ENCODE assay signal across 8 mouse cellular contexts in the genomic region with DNA sequence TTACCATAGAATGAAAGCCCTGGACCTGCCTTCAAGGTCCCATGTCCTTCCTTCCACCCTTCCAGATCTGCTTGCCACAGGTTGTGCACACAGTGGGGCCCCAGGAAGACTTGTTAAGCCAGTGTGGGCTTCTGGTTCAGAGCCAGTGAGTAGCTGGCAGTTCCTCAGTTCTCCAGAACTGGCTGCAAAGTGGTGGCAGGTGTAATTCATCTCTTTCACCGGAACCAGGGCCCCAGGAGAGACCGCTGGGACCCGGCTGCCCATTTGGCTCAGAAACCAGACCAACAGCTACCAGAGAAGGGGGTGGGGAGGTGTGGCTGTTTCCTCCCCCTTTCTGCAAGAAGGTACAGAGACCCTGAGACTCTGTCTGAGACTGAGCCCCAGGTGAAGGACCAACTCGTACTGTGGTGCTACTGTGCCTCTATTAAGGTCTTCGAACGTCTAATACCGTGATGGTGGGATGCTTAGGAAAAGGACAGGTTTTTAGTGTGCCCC. TPM values are rescaled to one million over a fixed set of nuclear protein-coding genes. Genes with fewer than 3 reads are reported as not detected.
A peak's percentile ranks its signal among the peaks of the same experiment; 100 is the strongest.
DNase-seq lines count a peak whose midpoint lies in the region; ATAC-seq and TF ChIP-seq lines count a peak whose summit lies in the region.

No protein-coding gene starts in this region.

- H3K4me3 ChIP-seq in embryonic fibroblast, embryonic 13.5 days (ENCODE audit: insufficient read depth, low read length), result peak overlapping the region; percentile 73; the same call in 1 of the 2 replicates
- H3K4me3 ChIP-seq in hindbrain, embryonic 11.5 days (ENCODE audit: low read depth, low read length), result no peak overlapping the region; the same call in 1 of the 2 replicates
- peak overlapping the region; percentile 77 for H3K4me3 ChIP-seq in limb, embryonic 12.5 days (replicated peaks)
- peak overlapping the region; percentile 60 for H3K4me3 ChIP-seq in midbrain, embryonic 16.5 days (ENCODE audit: low read depth, low read length)

- no peaks in the 10 kb centered on the region for H3K36me3 ChIP-seq in hindbrain, embryonic 11.5 days (ENCODE audit: control insufficient read depth, insufficient read depth, low read length)
- H3K36me3 ChIP-seq in limb, embryonic 12.5 days, result no peaks in the 10 kb centered on the region
- H3K36me3 ChIP-seq in midbrain, embryonic 16.5 days (ENCODE audit: control insufficient read depth, insufficient read depth, low read length), result no peaks in the 10 kb centered on the region

- no peak for TF ChIP-seq POLR2A in embryonic fibroblast, embryonic 13.5 days (IDR thresholded peaks at IDR 0.05; ENCODE audit: low read depth, low read length)

- DNase-seq in lung, adult 18-20 months, result peak; percentile 48 to 56
- no peak for DNase-seq in lung, postnatal 25 days (ENCODE audit: low spot score)
- peak; percentile 18 for DNase-seq in hindbrain, embryonic 11.5 days (ENCODE audit: low spot score)
- no peak for DNase-seq in spleen, postnatal 36 days (ENCODE audit: low spot score in 2 of 2)

- H3K9ac ChIP-seq in hindbrain, embryonic 11.5 days (ENCODE audit: low read depth, low read length), result no peak overlapping the region
- H3K9ac ChIP-seq in limb, embryonic 12.5 days (replicated peaks), result 0 out of 2 replicates have a peak overlapping the region, but pooled peaks have one; percentile 34
- H3K9ac ChIP-seq in midbrain, embryonic 16.5 days (ENCODE audit: low read depth, low read length), result no peak overlapping the region

- no peaks in the 10 kb centered on the region for H3K4me1 ChIP-seq in embryonic fibroblast, embryonic 13.5 days (ENCODE audit: control insufficient read depth, insufficient read depth, low read length)
- H3K4me1 ChIP-seq in hindbrain, embryonic 11.5 days (replicated peaks; ENCODE audit: control insufficient read depth, insufficient read depth, low read length), result no peaks in the 10 kb centered on the region
- peaks cover 8% of the 10 kb centered on the region for H3K4me1 ChIP-seq in limb, embryonic 12.5 days (replicated peaks)
- peaks cover 7% of the 10 kb centered on the region; the same call in 1 of the 2 replicates for H3K4me1 ChIP-seq in midbrain, embryonic 16.5 days (ENCODE audit: control insufficient read depth, insufficient read depth, low read length)

- peak overlapping the region; percentile 99; the same call in 1 of the 2 replicates for H3K4me2 ChIP-seq in hindbrain, embryonic 11.5 days (replicated peaks; ENCODE audit: low read depth, low read length)
- peak overlapping the region; percentile 95 for H3K4me2 ChIP-seq in limb, embryonic 12.5 days
- peak overlapping the region; percentile 92 for H3K4me2 ChIP-seq in midbrain, embryonic 16.5 days (ENCODE audit: low read length)

- no peak for TF ChIP-seq CTCF in embryonic fibroblast, embryonic 13.5 days (IDR thresholded peaks at IDR 0.05; ENCODE audit: borderline replicate concordance, insufficient read depth, low read length)

- WGBS in hindbrain, embryonic 11.5 days, result 7% methylated on average over 7 of the region's 7 CpGs
- WGBS in limb, embryonic 12.5 days, result 4% methylated on average over 7 of the region's 7 CpGs
- 17% methylated on average over 7 of the region's 7 CpGs for WGBS in midbrain, embryonic 16.5 days

- no peak for ATAC-seq in hindbrain, embryonic 11.5 days (ENCODE audit: low FRiP score)
- ATAC-seq in limb, embryonic 12.5 days (ENCODE audit: insufficient number of reproducible peaks, insufficient read depth, low FRiP score, low TSS enrichment, low read depth), result no peak
- ATAC-seq in midbrain, embryonic 16.5 days, result no peak
- no peak for ATAC-seq in monocyte, adult 5-6 weeks (replicated peaks; ENCODE audit: insufficient number of reproducible peaks, low FRiP score, low TSS enrichment, poor library complexity, severe bottlenecking)

- peaks cover 2% of the 10 kb centered on the region; the same call in 1 of the 2 replicates for H3K27me3 ChIP-seq in hindbrain, embryonic 11.5 days (ENCODE audit: control insufficient read depth, insufficient read depth, low read length)
- H3K27me3 ChIP-seq in limb, embryonic 12.5 days, result peaks cover 21% of the 10 kb centered on the region
- no peaks in the 10 kb centered on the region for H3K27me3 ChIP-seq in midbrain, embryonic 16.5 days (ENCODE audit: control insufficient read depth, insufficient read depth, low read depth, low read length)

- H3K9me3 ChIP-seq in hindbrain, embryonic 11.5 days (ENCODE audit: control insufficient read depth, low read length), result no peaks in the 10 kb centered on the region
- no peaks in the 10 kb centered on the region for H3K9me3 ChIP-seq in limb, embryonic 12.5 days
- no peaks in the 10 kb centered on the region for H3K9me3 ChIP-seq in midbrain, embryonic 16.5 days (replicated peaks; ENCODE audit: control insufficient read depth, low read length, poor library complexity, severe bottlenecking)

- no peak overlapping the region for H3K27ac ChIP-seq in embryonic fibroblast, embryonic 13.5 days (ENCODE audit: insufficient read depth, low read length)
- H3K27ac ChIP-seq in hindbrain, embryonic 11.5 days (ENCODE audit: low read depth, low read length), result no peak overlapping the region
- no peak overlapping the region for H3K27ac ChIP-seq in limb, embryonic 12.5 days
- no peak overlapping the region for H3K27ac ChIP-seq in midbrain, embryonic 16.5 days (ENCODE audit: low read length)

RNA-seq across cellular contexts. Expression of a gene that starts 7.8 kb away (rescaled TPM):
- polyA plus RNA-seq in embryonic fibroblast, embryonic 13.5 days (2011; ENCODE audit: insufficient read length, low read depth, missing spikeins), result 2.5 TPM in 2 replicates
- 1.1 and 1.3 TPM in 2 replicates for polyA plus RNA-seq in hindbrain, embryonic 11.5 days (2014; fragmentation: Nextera tagmentation; extraction: Ambion mirVana)
- polyA plus RNA-seq in limb, embryonic 12.5 days (2016; fragmentation: Nextera tagmentation; extraction: Ambion mirVana), result 2.6 and 2.8 TPM in 2 replicates
- polyA plus RNA-seq in midbrain, embryonic 16.5 days (2015; fragmentation: Nextera tagmentation; extraction: Ambion mirVana), result 2.1 and 3.1 TPM in 2 replicates
- 0.19 TPM in 1 of 3 replicates, not detected in the others for total RNA-seq in monocyte, adult 5-6 weeks (2017)

RNA-seq across cellular contexts. Expression of a gene that starts 19.7 kb away (rescaled TPM):
- 49.5 and 54.4 TPM in 2 replicates for polyA plus RNA-seq in embryonic fibroblast, embryonic 13.5 days (2011; ENCODE audit: insufficient read length, low read depth, missing spikeins)
- polyA plus RNA-seq in hindbrain, embryonic 11.5 days (2014; fragmentation: Nextera tagmentation; extraction: Ambion mirVana), result 49.0 and 52.3 TPM in 2 replicates
- polyA plus RNA-seq in limb, embryonic 12.5 days (2016; fragmentation: Nextera tagmentation; extraction: Ambion mirVana), result 73.8 and 74.8 TPM in 2 replicates
- polyA plus RNA-seq in midbrain, embryonic 16.5 days (2015; fragmentation: Nextera tagmentation; extraction: Ambion mirVana), result 63.1 and 68.8 TPM in 2 replicates
- total RNA-seq in monocyte, adult 5-6 weeks (2017), result 10.0 to 24.0 TPM (median 12.7 TPM) in 3 replicates

RNA-seq across cellular contexts. Expression of a gene that starts 19.9 kb away (rescaled TPM):
- 7.6 and 12.9 TPM in 2 replicates for polyA plus RNA-seq in embryonic fibroblast, embryonic 13.5 days (2011; ENCODE audit: insufficient read length, low read depth, missing spikeins)
- 42.1 and 46.9 TPM in 2 replicates for polyA plus RNA-seq in hindbrain, embryonic 11.5 days (2014; fragmentation: Nextera tagmentation; extraction: Ambion mirVana)
- polyA plus RNA-seq in limb, embryonic 12.5 days (2016; fragmentation: Nextera tagmentation; extraction: Ambion mirVana), result 53.9 and 59.2 TPM in 2 replicates
- polyA plus RNA-seq in midbrain, embryonic 16.5 days (2015; fragmentation: Nextera tagmentation; extraction: Ambion mirVana), result 4.6 and 6.1 TPM in 2 replicates
- total RNA-seq in monocyte, adult 5-6 weeks (2017), result 1.1 to 2.1 TPM (median 1.2 TPM) in 3 replicates

RNA-seq across cellular contexts. Expression of a gene that starts 24.0 kb away (rescaled TPM):
- not detected in 2 replicates for polyA plus RNA-seq in embryonic fibroblast, embryonic 13.5 days (2011; ENCODE audit: insufficient read length, low read depth, missing spikeins)
- 0.17 TPM in 1 of 2 replicates, not detected in the other for polyA plus RNA-seq in hindbrain, embryonic 11.5 days (2014; fragmentation: Nextera tagmentation; extraction: Ambion mirVana)
- 0.10 and 0.16 TPM in 2 replicates for polyA plus RNA-seq in limb, embryonic 12.5 days (2016; fragmentation: Nextera tagmentation; extraction: Ambion mirVana)
- not detected in 2 replicates for polyA plus RNA-seq in midbrain, embryonic 16.5 days (2015; fragmentation: Nextera tagmentation; extraction: Ambion mirVana)
- total RNA-seq in monocyte, adult 5-6 weeks (2017), result not detected in 3 replicates

RNA-seq across cellular contexts. Expression of a gene that starts 29.8 kb away (rescaled TPM):
- not detected in 2 replicates for polyA plus RNA-seq in embryonic fibroblast, embryonic 13.5 days (2011; ENCODE audit: insufficient read length, low read depth, missing spikeins)
- not detected in 2 replicates for polyA plus RNA-seq in hindbrain, embryonic 11.5 days (2014; fragmentation: Nextera tagmentation; extraction: Ambion mirVana)
- not detected in 2 replicates for polyA plus RNA-seq in limb, embryonic 12.5 days (2016; fragmentation: Nextera tagmentation; extraction: Ambion mirVana)
- not detected in 2 replicates for polyA plus RNA-seq in midbrain, embryonic 16.5 days (2015; fragmentation: Nextera tagmentation; extraction: Ambion mirVana)
- total RNA-seq in monocyte, adult 5-6 weeks (2017), result not detected in 3 replicates

Comparison
In these comparisons a context has a peak if more than half of its experiments do, and no peak if none do; other contexts are left out.
1. DNase-seq: peak in lung, adult 18-20 months (2 of 2) and hindbrain, embryonic 11.5 days (single experiment); none in lung, postnatal 25 days (single experiment) and spleen, postnatal 36 days (0 of 2).
2. Peak in every context shown above with its lines, with median percentiles within 50 percentile points of each other: H3K4me2 ChIP-seq.